Mouse (Mus musculus) testis, adult 2 months (tissue): Measurements from ENCODE around the gene Trim8.

ENCODE experiments used
- CTCF ChIP-seq: fragments of 200-500 bp; IDR thresholded peaks from 2 replicates; pipeline ENCODE4 v1.5.1; 2012; ENCODE audit warnings: low read depth, mild to moderate bottlenecking, inconsistent platforms, low read length, moderate library complexity; ENCODE audit not compliant: control insufficient read depth, insufficient read depth, insufficient replicate concordance
- POLR2A ChIP-seq: fragments of 200-500 bp; IDR thresholded peaks from 2 replicates; pipeline ENCODE4 v1.6.1; 2012; ENCODE audit warnings: low read depth, mild to moderate bottlenecking, inconsistent platforms, low read length, moderate library complexity; ENCODE audit not compliant: control insufficient read depth

DNA sequence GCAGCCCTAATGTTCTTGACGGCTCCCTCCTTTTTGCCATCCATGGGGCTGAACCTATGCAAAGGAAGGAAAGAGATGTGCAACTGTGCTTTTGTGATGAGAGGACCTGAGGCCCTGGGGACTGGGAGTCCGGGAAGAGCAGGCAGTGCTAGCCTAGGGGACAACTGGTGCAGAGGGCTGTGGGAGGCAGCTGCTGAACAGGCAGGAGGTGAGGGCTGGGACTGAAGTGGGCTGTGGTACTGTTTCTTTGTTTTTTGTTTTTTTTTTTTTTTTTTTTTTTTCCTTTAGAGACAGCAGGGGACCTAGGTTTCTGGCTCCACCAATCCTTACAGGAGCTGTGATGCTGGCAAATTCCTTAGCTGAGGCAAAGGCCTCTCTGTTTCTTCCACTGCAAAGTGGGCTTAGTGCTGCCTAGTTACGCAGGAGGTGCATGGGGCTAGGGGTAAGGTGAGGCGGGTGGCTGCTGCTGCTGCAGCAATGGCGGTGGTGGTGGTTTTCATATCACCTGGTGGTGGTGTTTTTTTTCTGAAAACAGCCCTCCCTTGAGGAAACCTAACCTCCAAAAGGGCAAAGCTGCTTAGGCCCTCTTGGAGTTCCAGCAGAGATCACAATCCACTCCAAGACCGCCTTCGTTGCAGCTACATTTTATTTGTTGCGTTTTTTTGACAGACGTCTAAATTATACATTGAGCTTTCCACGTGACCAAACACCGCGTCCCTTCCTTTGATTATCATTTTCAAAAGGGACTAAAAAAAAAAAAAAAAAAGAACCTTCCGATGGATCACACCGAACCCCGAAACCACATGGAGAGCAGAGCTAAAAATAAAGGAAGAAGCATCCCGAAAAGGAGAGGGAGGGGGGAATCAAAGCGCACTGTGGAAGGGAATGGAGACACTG, 26.4 kb downstream of the Trim8 start:
- TF ChIP-seq CTCF = no peak
- TF ChIP-seq POLR2A = no peak
